Mouse (Mus musculus): ENCODE data around the gene Tcf25.

Tcf25 gene

DNA sequence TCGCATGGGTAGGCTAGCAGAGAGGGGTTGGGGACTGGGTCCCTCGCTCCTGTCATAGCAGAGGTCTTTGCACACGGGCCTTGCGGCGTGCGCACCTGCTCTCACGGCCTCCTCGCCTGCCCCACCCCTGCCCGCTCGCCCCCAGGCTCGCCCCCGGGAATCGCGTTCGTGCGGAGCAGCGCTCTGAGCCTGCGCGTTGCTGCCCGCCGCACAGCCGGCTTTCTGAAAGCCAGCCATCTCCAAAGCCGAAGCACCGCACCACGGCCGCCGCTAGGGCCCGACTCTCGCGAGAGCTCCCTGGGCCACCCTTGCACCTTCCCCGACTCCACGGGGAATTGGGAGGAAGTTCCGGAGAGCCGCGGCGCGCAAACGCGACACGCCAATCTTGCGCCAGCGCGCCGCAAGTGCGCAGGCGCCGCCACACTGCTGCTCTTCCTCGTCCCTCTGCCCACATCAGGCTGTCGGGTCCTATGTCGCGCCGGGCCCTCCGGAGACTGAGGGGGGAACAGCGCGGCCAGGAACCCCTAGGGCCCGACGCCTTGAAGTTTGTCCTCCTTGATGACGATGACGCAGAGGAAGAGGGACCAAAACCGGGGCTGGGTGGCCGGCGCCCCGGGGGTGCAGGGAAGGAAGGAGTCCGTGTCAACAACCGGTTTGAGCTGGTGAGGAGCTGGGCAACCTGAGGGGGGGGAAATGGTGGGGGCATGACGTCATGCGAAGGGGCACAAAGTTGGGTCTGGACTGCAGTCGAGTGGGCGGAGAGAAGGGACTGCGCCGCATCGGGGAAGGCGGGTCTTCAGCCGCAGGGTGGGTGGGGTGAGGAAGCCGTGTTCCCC lies at the start of gene Tcf25:
Tcf25 (plus strand) TSS at position 351 of the 836 bp plus-strand sequence.
- in situ Hi-C loops (cut with MboI; ENCODE audit: low pct_unique_long_range_greater_than_20kb in 1 of 2, low sequenced_read_pairs in 2 of 2, unreplicated experiment in 1 of 2), result no loop called here

DNA sequence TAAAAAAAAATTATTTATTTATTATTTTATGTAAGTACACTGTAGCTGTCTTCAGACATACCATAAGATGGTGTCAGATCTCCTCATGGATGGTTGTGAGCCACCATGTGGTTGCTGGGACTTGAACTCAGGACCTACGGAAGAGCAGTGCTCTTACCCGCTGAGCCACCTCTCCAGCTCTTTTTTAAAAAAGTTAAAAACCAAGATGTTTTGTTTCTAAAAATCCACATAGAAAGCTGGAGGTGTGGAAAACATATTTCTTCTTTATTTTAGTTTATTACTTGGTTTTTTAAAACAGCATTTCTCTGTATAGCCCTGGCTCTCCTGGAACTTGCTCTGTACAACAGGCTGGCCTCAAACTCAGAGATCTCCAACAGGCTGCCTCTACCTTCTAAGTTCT lies 45.0 kb upstream of the Tcf25 start:
- in situ Hi-C loops (cut with MboI; ENCODE audit: low pct_unique_long_range_greater_than_20kb in 1 of 2, low sequenced_read_pairs in 2 of 2, unreplicated experiment in 1 of 2), result no loop called here

DNA sequence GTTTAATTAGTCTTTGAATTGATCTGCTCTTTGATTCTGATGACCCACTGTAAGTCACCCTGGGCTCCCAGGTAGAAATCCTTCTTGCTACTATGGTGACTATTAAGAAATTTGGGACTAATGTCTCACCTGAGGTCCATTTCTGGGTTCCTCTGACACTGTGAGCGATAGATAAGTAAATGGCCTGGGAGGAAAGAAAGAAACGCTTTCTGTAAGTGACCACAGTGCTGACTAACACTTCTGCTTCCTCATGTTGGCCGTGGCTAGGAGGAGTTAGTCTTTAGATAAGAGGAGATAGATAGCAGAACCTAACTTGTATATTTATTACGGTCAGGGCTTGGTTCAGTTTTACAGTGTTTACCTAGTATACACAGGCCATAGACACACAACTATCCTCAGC lies 44.2 kb upstream of the Tcf25 start:
- in situ Hi-C loops (cut with MboI; ENCODE audit: low pct_unique_long_range_greater_than_20kb in 1 of 2, low sequenced_read_pairs in 2 of 2, unreplicated experiment in 1 of 2), result no loop called here

DNA sequence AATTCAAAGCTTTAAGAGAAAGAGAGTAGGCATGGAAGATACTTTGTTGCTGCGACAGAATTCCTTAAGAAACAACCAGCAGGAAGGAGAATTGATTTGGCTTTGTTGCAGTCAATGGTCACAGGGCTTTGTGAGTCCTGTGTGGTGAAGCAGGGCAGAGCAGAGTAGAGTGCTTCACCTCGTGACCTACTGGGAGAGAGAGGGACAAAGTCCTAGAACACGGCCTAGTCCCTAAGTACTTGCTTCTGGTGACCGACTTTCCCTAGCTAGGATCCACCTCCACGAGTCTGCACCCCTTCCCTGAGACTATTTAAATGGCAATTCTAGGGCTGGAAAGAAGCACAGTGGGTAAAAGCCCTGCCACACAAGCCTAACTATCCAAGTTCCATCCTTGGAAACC lies 43.6 kb upstream of the Tcf25 start:
- in situ Hi-C loops (cut with MboI; ENCODE audit: low pct_unique_long_range_greater_than_20kb in 1 of 2, low sequenced_read_pairs in 2 of 2, unreplicated experiment in 1 of 2), result no loop called here

DNA sequence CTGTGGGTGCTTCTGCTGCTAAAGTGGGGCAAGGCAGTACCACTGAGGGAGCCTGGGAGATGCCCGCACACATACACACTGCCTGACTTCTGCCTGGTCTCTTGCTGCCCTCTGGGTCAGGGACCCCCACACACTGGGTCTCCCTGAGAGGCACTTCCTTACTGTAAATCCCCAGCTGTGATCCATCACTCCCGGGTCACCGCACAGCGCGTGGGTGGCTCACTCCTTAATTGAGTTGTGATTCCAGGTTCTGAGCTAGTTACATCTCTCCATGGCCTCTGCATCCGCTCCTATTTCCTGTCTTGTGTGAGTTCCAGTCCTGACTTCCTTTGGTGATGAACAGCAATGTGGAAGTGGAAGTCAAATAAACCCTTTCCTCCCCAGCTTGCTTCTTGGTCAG lies 42.9 kb upstream of the Tcf25 start:
- in situ Hi-C loops (cut with MboI; ENCODE audit: low pct_unique_long_range_greater_than_20kb in 1 of 2, low sequenced_read_pairs in 2 of 2, unreplicated experiment in 1 of 2), result no loop called here

DNA sequence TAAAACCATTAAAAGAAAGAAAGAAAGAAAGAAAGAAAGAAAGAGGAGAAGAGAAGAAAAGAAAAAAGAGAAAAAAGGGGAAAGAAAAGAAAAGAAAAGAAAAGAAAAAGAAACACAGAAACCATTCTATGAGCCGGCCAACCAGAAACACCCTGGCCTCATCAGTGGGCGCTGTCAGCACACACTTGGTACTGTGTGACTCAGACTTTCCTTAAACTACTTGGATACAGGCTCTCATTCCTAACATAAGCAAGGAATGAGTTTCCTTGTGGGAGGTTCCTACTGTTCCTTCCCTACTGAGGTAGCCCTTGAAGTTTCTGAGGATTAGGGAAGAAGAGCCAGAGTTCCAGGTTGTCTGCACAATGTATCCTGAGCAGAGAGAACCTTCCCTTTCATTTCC lies 42.3 kb upstream of the Tcf25 start:
- in situ Hi-C loops (cut with MboI; ENCODE audit: low pct_unique_long_range_greater_than_20kb in 1 of 2, low sequenced_read_pairs in 2 of 2, unreplicated experiment in 1 of 2), result no loop called here

DNA sequence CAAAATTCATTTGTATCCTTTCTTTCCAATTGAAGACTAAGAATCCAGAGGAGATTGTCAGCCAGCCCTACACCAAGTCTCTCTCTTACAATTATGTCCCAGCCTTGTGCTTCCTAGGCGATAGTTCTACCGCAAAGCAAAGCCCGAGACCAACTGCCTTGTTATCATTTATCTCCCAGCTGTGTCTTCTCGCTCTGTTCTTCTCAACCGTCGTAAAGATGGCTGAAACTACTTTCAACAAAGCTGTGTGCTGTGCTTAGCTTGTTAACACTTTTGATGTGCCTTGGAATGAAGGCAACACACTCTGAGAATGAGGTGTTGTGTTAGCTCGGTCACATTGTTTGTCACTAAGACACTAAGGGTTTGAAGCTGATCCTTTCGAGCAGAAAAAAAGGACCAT lies 41.7 kb upstream of the Tcf25 start:
- in situ Hi-C loops (cut with MboI; ENCODE audit: low pct_unique_long_range_greater_than_20kb in 1 of 2, low sequenced_read_pairs in 2 of 2, unreplicated experiment in 1 of 2), result no loop called here

DNA sequence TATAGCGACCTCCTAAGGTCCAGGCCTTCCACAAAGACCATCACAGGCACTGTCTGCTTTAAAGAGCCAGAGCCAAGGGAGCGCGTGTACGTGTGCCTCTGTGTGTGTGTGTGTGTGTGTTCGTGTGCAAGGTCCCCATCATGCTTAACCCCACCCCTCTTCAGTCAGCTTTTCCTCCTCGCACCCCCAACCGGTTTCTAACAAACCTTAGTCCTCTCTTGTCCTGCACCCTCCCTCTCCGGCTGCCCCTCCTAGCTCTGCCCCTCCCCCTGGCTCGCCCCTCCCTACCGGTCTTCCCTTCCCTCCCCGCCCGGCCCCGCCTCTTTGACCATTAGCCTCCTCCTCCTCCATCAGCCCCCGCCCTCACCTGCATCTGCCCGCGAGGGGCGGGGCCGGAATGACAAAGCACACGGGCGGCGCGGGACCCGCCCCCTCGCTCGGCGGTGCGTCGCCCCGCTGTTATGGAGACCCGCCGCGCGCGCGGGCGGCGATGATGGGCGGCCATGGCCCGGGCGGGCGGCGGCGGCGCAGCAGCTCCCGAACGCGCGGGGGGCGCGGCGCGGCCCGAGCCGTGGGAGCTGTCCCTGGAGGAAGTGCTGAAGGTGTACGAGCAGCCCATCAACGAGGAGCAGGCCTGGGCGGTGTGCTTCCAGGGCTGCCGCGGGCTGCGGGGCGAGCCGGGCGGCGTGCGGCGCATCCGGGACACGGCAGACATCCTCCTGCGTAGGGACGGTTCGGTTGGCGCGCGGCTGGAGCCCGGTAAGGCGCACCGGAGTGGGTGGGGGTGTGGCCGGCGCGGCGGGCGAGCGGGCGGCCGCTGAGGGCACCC lies 41.1 kb upstream of the Tcf25 start, which contains the start of gene Spire2:
Spire2 (plus strand) TSS at position 452 of the 829 bp plus-strand sequence.
- in situ Hi-C loops (cut with MboI; ENCODE audit: low pct_unique_long_range_greater_than_20kb in 1 of 2, low sequenced_read_pairs in 2 of 2, unreplicated experiment in 1 of 2), result no loop called here

DNA sequence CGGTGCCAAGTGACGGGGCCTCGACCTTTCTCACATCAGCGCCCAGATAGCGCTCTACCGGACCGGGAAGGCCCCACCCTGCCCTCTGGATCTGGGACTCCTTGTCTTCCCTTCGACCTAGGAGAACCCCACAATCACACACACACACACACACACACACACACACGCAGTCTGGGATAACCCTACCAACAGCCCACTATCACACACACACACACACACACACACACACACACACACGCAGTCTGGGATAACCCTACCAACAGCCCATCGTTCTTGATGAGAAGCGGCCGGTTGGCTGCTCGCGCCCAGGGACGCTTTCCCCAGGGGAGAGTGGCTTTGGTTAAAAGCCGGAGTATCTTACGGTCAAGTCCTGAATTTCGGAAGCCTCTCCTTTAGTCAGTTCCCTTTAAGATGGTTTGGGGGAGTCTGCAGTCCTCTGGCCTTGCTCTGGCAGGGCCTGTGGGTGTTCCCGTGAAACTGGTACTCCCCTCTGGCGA lies 40.4 kb upstream of the Tcf25 start:
- in situ Hi-C loops (cut with MboI; ENCODE audit: low pct_unique_long_range_greater_than_20kb in 1 of 2, low sequenced_read_pairs in 2 of 2, unreplicated experiment in 1 of 2), result no loop called here

DNA sequence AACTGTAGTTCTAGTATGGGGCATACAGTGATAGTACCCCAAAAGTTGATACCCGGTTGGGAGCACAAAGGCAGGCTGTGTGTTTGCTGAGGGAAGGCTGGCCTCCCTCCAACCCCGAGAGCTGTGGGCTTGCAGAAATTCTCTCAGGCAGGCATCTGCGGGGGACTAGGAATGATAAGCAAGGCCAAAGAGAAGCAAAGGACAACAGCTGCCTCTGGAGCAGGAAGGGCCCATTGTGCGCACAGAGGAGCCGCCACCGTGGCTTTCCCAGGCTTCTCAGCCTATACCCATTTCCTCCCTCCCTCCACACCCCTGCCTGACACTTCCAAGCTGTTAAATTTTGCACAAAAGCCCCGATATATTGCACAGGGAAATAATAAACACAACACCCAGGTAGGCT lies 39.7 kb upstream of the Tcf25 start:
- in situ Hi-C loops (cut with MboI; ENCODE audit: low pct_unique_long_range_greater_than_20kb in 1 of 2, low sequenced_read_pairs in 2 of 2, unreplicated experiment in 1 of 2), result no loop called here

DNA sequence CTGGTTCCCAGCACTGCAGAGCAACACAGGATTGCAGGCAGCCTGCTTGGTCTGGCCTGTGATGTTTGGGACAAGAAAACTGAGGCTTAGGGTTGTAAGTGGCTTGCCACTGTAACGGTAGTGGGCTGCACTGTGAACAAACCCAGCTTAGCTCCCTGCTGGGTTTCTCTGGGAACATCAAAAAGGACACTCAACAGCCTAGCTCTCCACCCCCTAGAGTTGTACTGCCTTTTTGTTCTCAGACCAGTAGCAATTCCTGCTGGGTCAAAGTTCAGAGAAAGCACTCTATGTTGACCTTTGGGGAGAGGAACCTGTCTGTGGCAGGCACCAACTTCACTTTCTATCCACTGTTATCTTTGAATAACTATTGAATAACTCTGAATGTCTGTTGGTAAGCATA lies 39.1 kb upstream of the Tcf25 start:
- in situ Hi-C loops (cut with MboI; ENCODE audit: low pct_unique_long_range_greater_than_20kb in 1 of 2, low sequenced_read_pairs in 2 of 2, unreplicated experiment in 1 of 2), result no loop called here

DNA sequence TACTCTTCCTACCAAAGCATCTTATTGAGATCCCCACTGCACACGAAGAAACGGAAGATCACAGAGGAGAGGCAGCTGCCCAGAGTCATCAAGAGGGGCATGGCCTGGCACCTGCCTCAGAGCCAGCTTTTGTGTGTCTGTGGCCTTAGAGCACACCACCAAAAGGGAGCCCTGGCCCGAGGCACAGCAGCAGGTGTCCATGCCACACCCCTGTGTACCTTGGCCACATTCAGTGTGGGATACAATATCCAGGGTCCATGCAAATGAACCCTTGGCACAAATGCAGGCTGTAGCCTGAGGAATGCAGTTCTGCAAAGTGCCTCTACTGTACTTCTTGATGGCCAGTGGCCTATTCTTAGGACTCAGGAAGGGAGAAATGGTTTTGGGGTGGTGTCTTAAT lies 36.1 kb upstream of the Tcf25 start:
- in situ Hi-C loops (cut with MboI; ENCODE audit: low pct_unique_long_range_greater_than_20kb in 1 of 2, low sequenced_read_pairs in 2 of 2, unreplicated experiment in 1 of 2), result no loop called here

DNA sequence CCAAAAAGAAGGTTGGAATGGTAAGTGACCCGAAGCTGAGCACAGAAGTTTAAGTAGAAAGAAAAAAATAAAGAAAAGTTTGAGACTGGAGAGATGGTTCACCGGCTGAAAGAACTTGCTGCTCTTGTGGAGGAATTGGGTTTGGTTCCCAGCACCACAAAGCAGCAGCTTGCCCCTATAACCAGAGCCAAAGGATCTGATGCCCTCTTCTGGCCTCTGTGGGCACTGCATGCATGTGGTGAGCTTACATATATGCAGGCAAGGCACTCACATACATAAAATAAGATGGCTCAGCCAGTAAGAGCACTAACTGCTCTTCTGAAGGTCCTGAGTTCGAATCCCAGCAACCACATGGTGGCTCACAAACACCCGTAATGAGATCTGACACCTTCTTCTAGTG lies 33.5 kb upstream of the Tcf25 start:
- in situ Hi-C loops (cut with MboI; ENCODE audit: low pct_unique_long_range_greater_than_20kb in 1 of 2, low sequenced_read_pairs in 2 of 2, unreplicated experiment in 1 of 2), result no loop called here

DNA sequence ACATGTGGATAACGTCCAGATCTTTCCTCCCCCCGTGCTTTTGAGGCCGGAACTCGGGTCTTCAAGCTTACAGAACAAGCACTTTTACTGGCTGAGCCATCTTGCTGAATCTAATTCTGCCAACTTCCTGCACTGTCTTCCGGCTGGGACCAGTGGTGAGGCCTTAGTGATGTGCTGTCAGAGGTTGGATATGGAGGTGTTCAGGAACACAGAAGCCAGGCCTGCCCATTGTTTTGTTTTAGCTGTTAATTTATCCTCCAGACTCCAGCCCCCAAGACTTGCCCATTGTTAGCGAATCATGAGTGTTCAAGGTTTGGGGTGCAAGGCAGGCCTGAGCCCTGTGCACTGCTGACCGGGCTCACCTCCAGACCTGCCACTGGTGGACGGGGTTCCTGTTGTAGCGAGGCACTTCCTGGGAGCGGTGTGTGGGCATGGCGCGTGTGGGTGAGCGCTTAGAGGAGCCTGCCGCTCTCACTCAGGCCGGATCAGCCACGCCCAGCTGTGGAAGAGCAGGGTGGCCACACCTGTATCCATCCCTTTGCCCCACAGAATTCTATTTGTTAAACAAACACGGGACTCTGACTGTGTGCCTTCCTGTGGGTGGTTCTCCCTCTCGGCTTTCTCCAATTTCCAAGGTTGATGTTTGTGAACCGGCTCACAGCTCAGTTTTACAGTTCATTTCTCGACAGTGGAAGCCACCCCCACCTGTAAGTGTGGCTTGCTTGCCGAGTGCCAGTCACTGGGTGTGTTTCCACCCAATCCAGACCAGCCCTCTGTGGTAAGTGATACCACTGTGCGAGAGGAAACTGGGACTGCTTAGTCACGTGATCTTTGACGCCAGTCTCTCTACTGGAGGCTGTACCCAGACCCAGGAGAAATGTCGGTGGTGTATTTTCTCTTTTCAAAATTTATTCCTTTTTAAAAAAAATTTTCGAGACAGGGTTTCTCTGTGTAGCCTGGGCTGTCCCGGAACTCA lies 32.2 kb upstream of the Tcf25 start:
- in situ Hi-C loops (cut with MboI; ENCODE audit: low pct_unique_long_range_greater_than_20kb in 1 of 2, low sequenced_read_pairs in 2 of 2, unreplicated experiment in 1 of 2), result no loop called here

DNA sequence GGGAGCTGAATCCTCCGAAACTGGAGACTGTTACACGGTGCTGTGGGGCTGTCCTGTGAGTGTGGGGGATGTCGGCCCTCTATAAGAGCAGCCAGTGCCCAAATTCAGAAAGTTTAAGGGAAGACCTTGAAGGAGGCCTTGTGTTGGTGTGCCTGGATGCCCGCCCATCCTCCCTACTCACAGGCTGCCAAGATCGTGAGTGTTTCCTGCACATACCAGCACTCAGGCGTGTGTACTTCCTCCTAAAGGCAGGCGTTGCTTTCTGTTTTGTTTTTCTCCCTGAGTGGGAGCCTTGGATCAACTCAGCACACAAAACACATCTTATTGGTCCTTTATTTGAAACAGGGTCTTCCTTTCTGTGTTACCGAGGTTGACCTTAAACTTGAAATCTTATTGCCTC lies 31.3 kb upstream of the Tcf25 start:
- in situ Hi-C loops (cut with MboI; ENCODE audit: low pct_unique_long_range_greater_than_20kb in 1 of 2, low sequenced_read_pairs in 2 of 2, unreplicated experiment in 1 of 2), result no loop called here

DNA sequence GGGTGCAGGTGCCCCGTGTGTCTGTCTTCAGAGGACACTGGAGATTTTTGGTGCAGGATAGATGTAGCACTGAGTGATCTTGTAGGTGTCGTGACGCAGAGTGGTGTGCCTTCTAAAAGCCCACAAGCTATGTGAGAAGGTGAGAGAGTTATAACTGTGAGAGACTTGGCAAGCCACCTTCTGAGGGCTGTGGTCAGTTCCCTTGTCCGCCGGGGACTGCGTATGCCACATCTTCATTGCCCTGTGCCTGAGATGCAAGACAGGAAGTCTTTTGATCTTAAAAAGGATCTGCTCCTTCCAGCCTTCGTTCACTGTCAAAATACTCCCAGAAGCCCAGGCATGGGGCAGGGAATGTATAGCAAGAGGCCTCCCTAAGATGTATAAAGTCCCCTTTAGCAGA lies 30.6 kb upstream of the Tcf25 start:
- in situ Hi-C loops (cut with MboI; ENCODE audit: low pct_unique_long_range_greater_than_20kb in 1 of 2, low sequenced_read_pairs in 2 of 2, unreplicated experiment in 1 of 2), result no loop called here

DNA sequence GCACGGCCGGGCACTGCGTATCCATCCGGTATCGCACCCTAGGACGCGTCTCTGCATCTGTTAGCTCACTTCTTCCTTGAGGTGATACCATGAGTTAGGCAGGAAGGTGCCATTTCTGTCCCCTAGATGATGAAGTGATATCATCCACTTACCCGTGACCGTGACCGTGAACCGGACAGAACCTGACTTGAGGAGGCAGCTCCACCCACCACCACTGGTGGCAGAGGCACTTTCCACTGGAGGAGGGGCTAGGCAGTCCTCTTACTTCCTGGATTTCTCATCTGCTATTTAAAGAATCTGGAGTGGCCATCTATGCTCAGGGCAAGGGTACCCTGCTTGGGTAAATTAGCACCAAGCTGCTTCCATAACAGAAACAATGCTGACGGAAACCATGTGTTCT lies 30.1 kb upstream of the Tcf25 start:
- in situ Hi-C loops (cut with MboI; ENCODE audit: low pct_unique_long_range_greater_than_20kb in 1 of 2, low sequenced_read_pairs in 2 of 2, unreplicated experiment in 1 of 2), result no loop called here

DNA sequence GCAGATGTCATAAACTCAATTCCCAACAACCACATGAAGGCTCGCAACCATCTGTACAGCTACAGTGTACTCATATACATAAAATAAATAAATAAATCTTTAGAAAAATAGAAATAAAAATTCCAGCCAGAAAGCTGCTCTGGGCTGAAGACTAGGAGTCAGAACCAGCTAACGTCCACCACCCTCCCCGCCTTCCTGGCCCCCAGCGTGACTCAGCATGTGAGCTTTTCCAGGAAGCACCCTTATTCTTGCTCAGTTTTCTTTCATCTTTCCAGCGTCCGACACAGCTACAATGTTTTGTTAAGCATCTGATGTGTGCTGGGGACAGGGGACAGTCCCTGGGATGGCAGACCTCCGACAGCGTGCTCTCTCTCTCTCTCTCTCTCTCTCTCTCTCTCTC lies 28.4 kb upstream of the Tcf25 start:
- in situ Hi-C loops (cut with MboI; ENCODE audit: low pct_unique_long_range_greater_than_20kb in 1 of 2, low sequenced_read_pairs in 2 of 2, unreplicated experiment in 1 of 2), result no loop called here

DNA sequence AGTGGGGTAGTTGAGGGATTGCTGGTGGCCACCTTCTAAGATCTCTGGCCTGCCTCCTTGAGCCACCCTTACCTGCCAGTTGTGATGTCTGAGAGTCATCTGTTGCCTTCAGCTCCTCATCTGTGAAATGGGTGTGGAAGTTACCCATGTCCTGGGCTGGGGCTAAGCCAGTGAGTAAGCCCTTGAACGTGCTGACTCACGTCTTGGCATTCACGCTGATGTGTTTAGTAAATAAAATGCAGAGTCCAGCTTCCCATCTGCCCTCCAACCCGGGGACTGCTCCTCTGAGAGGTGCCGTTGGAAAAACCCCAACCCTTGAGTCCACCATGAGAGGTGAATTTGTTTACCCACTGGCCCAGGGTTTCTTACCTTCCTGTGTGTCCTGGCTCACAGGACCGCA lies 27.7 kb upstream of the Tcf25 start:
- in situ Hi-C loops (cut with MboI; ENCODE audit: low pct_unique_long_range_greater_than_20kb in 1 of 2, low sequenced_read_pairs in 2 of 2, unreplicated experiment in 1 of 2), result no loop called here
